Mouse (Mus musculus) mouse embryonic stem cell (cell line): ENCODE results near the gene Gm10160.

ENCODE experiments used
- in situ Hi-C, 2 experiments: fragments of 300-500 bp; cut with MboI; formaldehyde crosslinking; loops; 1 replicate in 1 of 2; 3 replicates in 1 of 2; pipeline ENCODE4 v1.14.3; 2019 to 2020; ENCODE audit warnings: low sequenced_read_pairs in 2 of 2, low pct_unique_long_range_greater_than_20kb in 1 of 2, mixed read lengths in 1 of 2; ENCODE audit not compliant: unreplicated experiment in 1 of 2

The Gm10160 gene

GRCm38 (mm10) chr7:81855694-81856093 lies at the start of gene Gm10160:
Gm10160 (minus strand) TSS chr7:81855794.
- in situ Hi-C loops = no loop called here

GRCm38 (mm10) chr7:81904926-81905325 lies 49.3 kb upstream of the Gm10160 start:
- in situ Hi-C loops = no loop called here

- in situ Hi-C loops = no loop called here
These were observed 48.5 kb upstream of the Gm10160 start for GRCm38 (mm10) chr7:81904094-81904493.

DNA sequence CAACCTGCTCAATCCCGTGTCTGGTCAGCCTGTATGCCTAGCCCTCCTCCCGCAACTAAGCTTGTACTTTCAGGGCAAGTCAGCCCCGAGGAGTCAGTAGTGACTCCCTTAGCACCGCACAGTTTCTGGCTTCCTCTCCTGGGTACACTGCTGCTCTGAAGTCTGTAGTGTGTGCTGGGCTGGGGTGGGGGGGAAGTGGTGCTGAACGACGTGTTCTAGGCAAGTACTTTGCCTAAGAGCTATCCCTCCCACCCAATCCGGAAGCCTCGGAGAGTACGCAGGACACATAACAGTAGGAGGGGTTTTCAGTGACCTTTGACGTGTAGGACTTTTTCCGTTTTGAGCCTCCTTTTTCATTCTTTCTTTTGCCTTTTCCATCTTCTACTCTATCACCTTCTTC lies 43.8 kb upstream of the Gm10160 start:
- in situ Hi-C loops = loop anchor here in 1 of 2 experiments (25.0 kb wide), 1 partner anchor 112 kb away; the partner anchor contains the start of gene 3110040N11Rik

DNA sequence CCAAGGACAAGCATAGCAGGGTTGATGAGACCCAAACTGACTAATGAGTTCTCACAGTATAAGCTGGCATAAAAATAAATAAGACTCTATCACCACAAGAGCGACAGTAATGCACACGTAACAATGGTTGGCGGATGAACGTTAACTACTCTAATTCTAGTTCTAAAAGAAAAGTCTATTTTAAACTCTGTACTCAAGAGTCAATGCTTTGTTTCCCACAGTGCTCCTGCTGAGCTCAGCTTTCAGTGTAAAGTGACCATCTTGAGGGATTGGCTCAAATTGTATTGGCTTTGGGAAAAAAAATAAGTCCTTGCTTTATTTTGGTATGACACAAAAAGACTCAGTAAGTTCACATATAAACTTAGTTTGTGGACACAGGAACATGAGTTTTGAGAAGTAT lies 29.5 kb upstream of the Gm10160 start:
- in situ Hi-C loops = loop anchor here in 1 of 2 experiments (25.0 kb wide), 1 partner anchor 98 kb away; the partner anchor contains the start of gene 3110040N11Rik

GRCm38 (mm10) chr7:81881600-81881999 lies 26.0 kb upstream of the Gm10160 start:
- in situ Hi-C loops = loop anchor here in 1 of 2 experiments (25.0 kb wide), 1 partner anchor 94 kb away; the partner anchor contains the start of gene 3110040N11Rik

GRCm38 (mm10) chr7:81880797-81881196 lies 25.2 kb upstream of the Gm10160 start:
- in situ Hi-C loops = loop anchor here in 1 of 2 experiments (25.0 kb wide), 1 partner anchor 93 kb away; the partner anchor contains the start of gene 3110040N11Rik

DNA sequence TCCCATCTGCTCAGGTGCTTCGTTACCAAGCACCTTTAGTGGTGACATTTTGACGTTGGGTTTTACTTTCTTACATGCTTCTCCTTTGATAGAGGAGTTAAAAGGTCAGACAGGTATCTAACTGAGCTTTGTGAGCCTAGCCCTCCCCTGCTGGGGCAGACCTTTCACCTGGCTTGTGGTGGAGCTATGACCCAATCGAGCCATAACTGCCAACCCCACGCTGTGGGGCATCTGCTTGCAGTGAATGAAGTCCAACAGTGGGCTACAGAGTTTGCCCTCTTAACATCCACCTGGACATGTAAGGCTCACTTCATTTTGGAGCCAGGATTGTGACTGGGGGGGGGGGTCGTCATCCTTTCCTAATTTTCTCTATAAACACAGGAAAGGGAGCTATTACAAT lies 24.7 kb upstream of the Gm10160 start:
- in situ Hi-C loops = loop anchor here in 1 of 2 experiments (25.0 kb wide), 1 partner anchor 93 kb away; the partner anchor contains the start of gene 3110040N11Rik

DNA sequence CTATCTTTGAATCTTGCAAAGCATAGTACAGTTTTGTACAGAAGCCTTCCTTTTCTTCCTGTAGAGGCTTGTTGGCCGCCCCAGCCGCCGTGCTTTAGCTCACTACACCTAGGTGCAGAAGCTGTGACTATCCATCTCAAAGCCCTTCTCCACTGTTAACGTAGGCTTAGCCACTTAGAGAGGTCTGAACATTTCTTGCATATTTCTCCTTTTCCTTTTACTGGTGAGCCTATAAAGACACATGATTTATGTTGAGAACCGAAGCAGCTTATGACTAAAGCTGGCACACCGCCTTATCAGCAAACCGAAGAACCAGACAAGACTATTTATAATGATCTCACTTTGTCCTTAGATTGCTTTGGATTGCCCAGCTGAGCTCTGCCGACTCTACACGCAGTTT lies 19.8 kb upstream of the Gm10160 start:
- in situ Hi-C loops = loop anchor here in 1 of 2 experiments (25.0 kb wide), 1 partner anchor 88 kb away; the partner anchor contains the start of gene 3110040N11Rik

DNA sequence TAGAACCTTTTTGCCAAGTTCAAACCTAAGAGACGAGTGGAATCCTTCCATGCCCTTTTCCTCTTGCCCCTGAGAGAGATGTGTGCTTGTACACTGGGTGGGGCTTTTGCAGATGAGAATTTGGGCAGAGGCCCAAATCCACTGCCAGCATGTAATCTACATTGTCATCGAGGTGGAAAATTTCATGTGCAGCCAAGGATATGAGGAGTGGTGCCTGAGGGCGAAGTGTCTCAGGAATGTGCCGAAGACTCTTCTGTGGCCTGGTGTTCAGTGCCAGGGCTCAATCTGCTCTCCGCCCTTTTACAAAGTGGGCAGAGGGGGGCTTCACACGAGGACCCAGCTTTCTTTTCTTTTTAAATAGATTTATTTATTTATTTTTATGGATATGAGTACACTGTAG lies 19.0 kb upstream of the Gm10160 start:
- in situ Hi-C loops = loop anchor here in 1 of 2 experiments (25.0 kb wide), 1 partner anchor 87 kb away; the partner anchor contains the start of gene 3110040N11Rik

GRCm38 (mm10) chr7:81873807-81874206 lies 18.2 kb upstream of the Gm10160 start:
- in situ Hi-C loops = no loop called here

DNA sequence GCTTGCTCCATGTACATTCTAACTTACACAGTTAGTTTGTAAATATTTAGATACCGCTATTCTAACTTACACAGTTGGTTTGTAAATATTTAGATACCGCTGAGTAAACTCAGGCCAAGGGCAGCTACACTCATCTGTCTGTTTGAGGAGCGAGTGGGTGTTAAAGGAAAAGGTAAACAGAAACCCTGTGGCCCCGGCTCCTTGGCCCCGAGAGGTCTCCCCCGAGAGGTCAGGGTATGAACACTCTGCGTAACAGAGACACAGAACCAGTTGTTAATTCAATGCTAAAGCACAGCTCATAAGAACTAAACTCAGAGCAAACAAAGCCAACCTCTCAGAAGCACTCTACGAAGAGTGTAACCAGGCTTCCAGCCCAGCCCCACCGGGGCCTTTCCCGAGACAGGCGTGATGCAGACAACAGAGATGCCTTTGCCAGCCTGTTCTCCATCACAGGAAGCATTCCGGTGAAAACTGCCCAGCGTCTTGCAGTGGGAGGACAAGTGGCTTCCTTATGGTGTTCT lies 17.0 kb upstream of the Gm10160 start:
- in situ Hi-C loops = no loop called here

- in situ Hi-C loops = no loop called here
These were observed 12.6 kb upstream of the Gm10160 start for GRCm38 (mm10) chr7:81868158-81868557.

- in situ Hi-C loops = no loop called here
These were observed 11.8 kb upstream of the Gm10160 start for GRCm38 (mm10) chr7:81867231-81867930.

- in situ Hi-C loops = no loop called here
These were observed 10.3 kb upstream of the Gm10160 start for GRCm38 (mm10) chr7:81865937-81866336.

DNA sequence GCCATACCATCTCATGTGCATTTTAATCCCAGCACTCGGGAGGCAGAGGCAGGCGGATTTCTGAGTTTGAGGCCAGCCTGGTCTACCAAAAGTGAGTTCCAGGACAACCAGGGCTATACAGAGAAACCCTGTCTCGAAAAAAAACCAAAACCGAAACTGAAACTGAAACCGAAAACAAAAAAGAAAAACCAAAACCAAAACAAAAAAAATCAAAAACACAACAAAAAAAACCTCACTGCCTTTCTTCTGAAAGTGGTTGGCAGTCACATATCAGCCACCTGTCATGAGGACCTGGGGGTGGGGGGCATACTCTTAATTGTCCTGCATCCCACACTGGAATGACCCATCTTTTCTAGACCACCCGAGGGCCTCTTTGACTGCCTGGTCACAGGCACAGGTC lies 9.0 kb upstream of the Gm10160 start:
- in situ Hi-C loops = no loop called here

DNA sequence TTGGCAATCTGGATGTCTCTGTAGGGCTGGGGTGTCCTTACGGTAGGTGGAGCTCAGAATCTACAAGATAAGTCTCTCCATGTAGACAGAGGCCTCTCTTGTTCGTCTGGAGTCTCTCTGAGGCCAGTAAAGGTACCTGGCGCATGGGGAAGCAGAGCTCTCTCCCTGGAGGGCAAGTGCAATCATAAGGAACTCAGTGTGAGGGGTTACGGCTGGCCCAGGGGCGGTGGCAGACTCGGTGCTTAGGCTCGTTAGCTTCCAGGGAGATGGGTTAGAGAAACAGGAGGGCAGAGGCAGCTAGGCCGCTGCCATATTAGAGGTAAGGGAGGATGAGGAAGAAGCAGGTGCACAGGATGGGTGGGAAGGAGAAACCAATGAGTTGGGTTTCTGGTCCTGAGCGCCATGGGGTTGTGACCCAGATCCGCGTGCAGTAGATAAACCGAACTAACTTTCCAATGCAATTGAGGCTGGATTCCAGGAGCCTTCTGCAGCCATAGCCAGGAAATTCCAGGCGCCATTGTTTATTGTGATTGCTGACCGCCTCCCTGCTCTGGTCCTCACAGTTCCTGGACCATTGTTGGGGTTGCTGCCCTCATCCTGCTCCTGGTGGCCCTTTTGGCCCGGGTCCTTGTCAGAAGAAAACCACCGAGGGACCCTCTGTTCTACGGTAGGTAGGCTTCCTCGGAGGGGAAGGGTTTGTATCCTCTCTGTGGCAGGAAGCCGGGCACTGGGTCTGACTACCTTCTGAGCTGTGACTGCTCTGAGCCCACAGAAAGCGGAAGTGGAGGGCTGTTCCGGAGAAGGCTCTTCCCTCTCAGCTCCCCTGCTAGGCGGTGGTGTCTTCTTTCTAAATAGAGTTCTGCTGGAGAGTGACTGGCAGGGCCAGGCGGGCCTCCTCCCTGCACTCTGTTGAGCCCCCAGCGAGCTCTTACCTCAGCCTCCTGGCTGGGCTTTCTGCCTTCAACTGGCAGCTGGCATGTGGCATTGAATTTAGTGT lies 7.3 kb upstream of the Gm10160 start:
- in situ Hi-C loops = no loop called here

DNA sequence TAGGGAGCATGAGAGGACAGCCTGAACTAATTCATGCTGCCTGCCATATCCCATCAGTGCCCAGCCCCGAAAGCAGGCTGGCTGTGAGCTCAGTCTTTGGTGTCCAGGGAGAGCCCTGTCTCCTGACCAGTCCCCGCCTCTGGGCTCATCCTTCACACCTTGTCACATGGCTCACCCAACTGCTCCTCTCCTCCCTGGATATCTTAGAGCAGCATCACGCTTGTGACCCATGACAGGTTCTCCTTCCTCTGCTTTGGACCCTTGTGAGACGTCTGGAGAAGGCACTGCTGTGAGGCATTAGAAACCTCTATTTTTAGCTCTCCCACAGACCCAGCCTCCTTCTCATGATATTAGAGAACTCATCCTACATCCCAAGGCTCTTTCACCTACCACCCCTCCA lies 6.3 kb upstream of the Gm10160 start:
- in situ Hi-C loops = no loop called here

DNA sequence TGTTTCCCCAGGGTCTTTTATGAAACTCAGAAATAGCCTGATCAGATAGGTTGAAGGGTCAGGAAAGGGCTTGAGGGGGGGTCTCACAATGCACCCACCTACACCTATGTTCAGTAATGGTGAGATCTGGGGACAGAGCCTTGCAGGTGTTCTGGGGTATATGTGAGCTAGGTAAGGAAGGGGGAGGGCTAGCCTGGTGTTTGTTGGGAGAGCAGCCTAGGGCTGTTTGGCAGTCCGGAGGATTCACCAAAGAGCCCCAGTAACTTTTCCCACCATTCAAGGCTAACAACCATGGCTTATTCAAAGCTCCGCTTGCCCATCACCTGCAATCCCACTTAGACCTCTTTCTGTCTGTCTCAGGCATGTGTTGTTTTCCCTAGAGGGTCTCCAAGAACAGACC lies 5.9 kb upstream of the Gm10160 start:
- in situ Hi-C loops = no loop called here
